Mouse (Mus musculus) stomach, postnatal 0 days (tissue): ENCODE data around the gene Oca2.

ENCODE experiments used
- CTCF ChIP-seq: IDR thresholded peaks from 2 replicates; pipeline ENCODE4 v1.5.1; 2016; ENCODE audit warnings: antibody characterized with exemption, low read depth, mild to moderate bottlenecking, moderate library complexity
- EP300 ChIP-seq: optimal IDR thresholded peaks from 2 replicates; pipeline ENCODE3; 2016; ENCODE audit warnings: antibody characterized with exemption

DNA sequence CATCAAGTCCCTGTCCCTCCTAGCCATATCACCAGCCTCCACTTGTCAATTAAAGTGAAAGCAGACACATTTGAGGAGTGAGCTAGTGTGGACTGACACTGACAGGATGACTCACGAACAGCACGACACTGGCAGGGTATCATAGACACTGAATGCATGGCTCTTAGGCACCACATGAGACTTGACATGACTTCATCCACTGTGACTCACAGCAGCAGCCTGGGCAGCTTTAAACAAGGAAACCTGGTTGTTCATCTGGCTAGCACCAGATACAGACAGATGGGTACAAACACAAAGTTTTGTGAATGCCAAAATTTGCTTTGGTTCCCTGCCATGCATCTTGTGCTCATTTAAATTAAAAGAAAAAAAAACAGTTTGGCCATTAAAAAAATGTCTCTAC is 182.4 kb downstream of the Oca2 start:
- no peak for TF ChIP-seq CTCF
- no peak for TF ChIP-seq EP300
